Mouse (Mus musculus): ENCODE results near the gene Ssh2.

- TF ChIP-seq CTCF (conservative IDR thresholded peaks at IDR 0.05; ENCODE audit: insufficient read depth, insufficient read length, low read depth, low read length) (no peak), POLR2A (IDR thresholded peaks at IDR 0.05; ENCODE audit: low read depth, low read length) (no peak)
Observed at GRCm38 (mm10) chr11:77476216-77476615, 260.1 kb downstream of the Ssh2 start.

All from kidney, adult 2 months (tissue).